Mouse (Mus musculus): ENCODE data around the gene Prkcq. TPM values are rescaled to one million over a fixed set of nuclear protein-coding genes. Genes with fewer than 3 reads are reported as not detected.

Prkcq gene
- total RNA-seq, 2 experiments from 2014 or later, result 3.2 to 3.5 TPM

- ATAC-seq (ENCODE audit: poor library complexity, severe bottlenecking), result no peak
These were observed 12.1 kb downstream of the Prkcq start for GRCm38 (mm10) chr2:11183991-11184390.

- no peak for ATAC-seq (ENCODE audit: poor library complexity, severe bottlenecking)
These were observed 14.7 kb downstream of the Prkcq start for GRCm38 (mm10) chr2:11186586-11186985.

- peak; percentile 90 for ATAC-seq (ENCODE audit: poor library complexity, severe bottlenecking)
These were observed 15.3 kb downstream of the Prkcq start for GRCm38 (mm10) chr2:11187166-11187565.

GRCm38 (mm10) chr2:11188279-11188678 is 16.4 kb downstream of the Prkcq start:
- peak; percentile 65 for ATAC-seq (ENCODE audit: poor library complexity, severe bottlenecking)

- ATAC-seq (ENCODE audit: poor library complexity, severe bottlenecking), result no peak
These were observed 17.4 kb downstream of the Prkcq start for GRCm38 (mm10) chr2:11189150-11189767.

GRCm38 (mm10) chr2:11192281-11193098 is 20.6 kb downstream of the Prkcq start:
- ATAC-seq (ENCODE audit: poor library complexity, severe bottlenecking), result peak; percentile 56

GRCm38 (mm10) chr2:11193099-11193618 is 21.3 kb downstream of the Prkcq start:
- ATAC-seq (ENCODE audit: poor library complexity, severe bottlenecking), result 0 out of 2 replicates have a peak, but pooled peaks have one; percentile 13

- ATAC-seq (ENCODE audit: poor library complexity, severe bottlenecking), result no peak
These were observed 22.9 kb downstream of the Prkcq start for GRCm38 (mm10) chr2:11194732-11195340.

- no peak for ATAC-seq (ENCODE audit: poor library complexity, severe bottlenecking)
These were observed 24.2 kb downstream of the Prkcq start for GRCm38 (mm10) chr2:11196071-11196470.

GRCm38 (mm10) chr2:11196952-11197559 is 25.1 kb downstream of the Prkcq start:
- ATAC-seq (ENCODE audit: poor library complexity, severe bottlenecking), result peak; percentile 78

- no peak for ATAC-seq (ENCODE audit: poor library complexity, severe bottlenecking)
These were observed 27.7 kb downstream of the Prkcq start for GRCm38 (mm10) chr2:11199624-11200023.

GRCm38 (mm10) chr2:11202841-11203240 is 30.9 kb downstream of the Prkcq start:
- no peak for ATAC-seq (ENCODE audit: poor library complexity, severe bottlenecking)

GRCm38 (mm10) chr2:11203261-11203660 is 31.4 kb downstream of the Prkcq start:
- peak; percentile 71 for ATAC-seq (ENCODE audit: poor library complexity, severe bottlenecking)

- ATAC-seq (ENCODE audit: poor library complexity, severe bottlenecking), result peak; percentile 37
These were observed 32.3 kb downstream of the Prkcq start for GRCm38 (mm10) chr2:11204232-11204631.

GRCm38 (mm10) chr2:11204961-11205360 is 33.1 kb downstream of the Prkcq start:
- peak; percentile 30; the same call in 1 of the 2 replicates for ATAC-seq (ENCODE audit: poor library complexity, severe bottlenecking)

GRCm38 (mm10) chr2:11205720-11206119 is 33.8 kb downstream of the Prkcq start:
- ATAC-seq (ENCODE audit: poor library complexity, severe bottlenecking), result no peak

- no peak for ATAC-seq (ENCODE audit: poor library complexity, severe bottlenecking)
These were observed 36.4 kb downstream of the Prkcq start for GRCm38 (mm10) chr2:11208263-11208662.

- no peak for ATAC-seq (ENCODE audit: poor library complexity, severe bottlenecking)
These were observed 37.4 kb downstream of the Prkcq start for GRCm38 (mm10) chr2:11209335-11209734.

GRCm38 (mm10) chr2:11210241-11210916 is 38.5 kb downstream of the Prkcq start:
- ATAC-seq (ENCODE audit: poor library complexity, severe bottlenecking), result 0 out of 2 replicates have a peak, but pooled peaks have one; percentile 16

GRCm38 (mm10) chr2:11211961-11212562 is 40.2 kb downstream of the Prkcq start:
- ATAC-seq (ENCODE audit: poor library complexity, severe bottlenecking), result peak; percentile 51

Data from megakaryocyte, adult 5-6 weeks (primary cell).